Mouse (Mus musculus): ENCODE measurements around the gene B3galt1.

Gene B3galt1

DNA sequence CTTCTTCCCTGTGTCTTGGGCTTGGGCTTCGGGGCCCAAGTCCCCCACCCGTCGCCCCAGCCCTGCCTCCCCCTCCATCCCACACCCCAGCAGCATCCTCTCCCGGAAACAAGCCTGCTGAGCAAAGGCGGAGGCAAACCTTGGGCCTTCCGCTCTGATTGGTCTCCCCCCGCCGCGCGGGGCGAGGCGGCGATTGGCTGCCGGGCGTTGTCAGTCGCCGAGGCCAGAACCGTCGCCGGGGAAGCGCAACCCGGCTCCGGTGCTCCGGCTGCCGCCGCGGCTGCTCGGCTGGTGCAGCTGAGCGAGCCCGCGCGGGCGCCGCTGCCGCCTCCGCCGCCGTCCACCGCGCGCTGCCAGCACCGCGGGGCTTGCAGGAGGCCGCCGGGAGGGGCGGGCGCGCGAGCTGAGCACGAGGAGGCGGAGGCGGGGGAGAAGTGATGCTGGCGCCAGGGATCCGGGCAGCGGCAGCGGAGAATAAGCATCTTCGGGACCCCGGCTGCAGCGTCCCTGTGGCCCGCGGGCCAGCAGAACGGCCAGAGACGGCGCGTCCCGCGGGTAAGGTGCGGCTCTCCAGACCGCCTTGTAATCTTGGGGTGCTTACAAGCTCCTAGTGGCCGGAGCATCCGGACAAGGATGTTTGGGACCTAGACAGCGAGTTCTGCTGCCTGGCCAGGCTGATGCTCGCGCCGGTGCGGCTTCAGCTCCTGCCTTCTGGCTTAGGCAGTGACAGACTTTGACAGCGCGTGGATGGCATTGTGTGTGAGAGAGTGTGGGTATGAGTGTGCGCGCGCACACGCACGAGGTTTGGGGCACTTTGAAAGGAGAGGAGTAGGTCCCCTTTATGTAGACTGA, at the start of gene B3galt1:
Gene B3galt1, plus strand, starts transcription at position 392 of the 852 bp plus-strand sequence.
- peak; percentile 94 for DNase-seq (ENCODE audit: low spot score)

DNA sequence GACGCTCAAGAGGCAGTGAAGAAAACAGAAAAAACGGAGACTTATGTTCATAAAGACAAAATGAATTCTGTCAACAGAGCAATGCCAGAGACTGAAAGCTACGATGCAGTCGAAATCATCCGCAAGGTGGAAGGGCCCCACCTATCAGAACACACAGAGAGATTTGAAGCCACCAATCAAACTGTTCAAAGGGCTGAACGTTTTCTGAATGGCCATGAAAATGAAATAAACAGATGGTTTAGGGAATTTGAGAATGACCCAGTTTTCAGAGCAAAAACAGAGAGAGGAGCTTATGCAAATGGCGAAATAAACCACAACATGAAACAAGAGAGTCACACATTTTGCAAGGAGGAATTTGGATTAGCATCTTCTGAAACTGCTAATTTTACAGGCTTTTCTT, 49.3 kb upstream of the B3galt1 start:
- no peak for DNase-seq (ENCODE audit: low spot score)

DNA sequence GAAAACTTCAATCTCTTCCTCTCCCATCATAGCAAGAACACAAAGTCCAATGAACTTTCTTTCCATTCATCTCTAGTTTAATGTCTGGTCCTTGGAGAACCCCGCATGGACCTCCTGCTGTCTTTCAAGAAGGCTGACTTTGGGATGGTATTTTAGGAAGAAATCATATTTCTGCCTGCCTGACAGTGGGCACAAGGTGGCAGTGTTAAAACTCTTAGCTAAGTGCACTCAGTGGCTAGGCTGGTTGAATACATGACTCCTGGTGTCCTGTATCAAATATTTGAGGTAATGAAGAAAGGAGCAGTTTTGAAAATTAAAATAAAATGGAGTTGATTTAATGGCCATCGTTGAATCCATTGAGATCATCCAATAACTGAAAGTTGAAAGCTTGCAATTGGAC, 30.3 kb upstream of the B3galt1 start:
- no peak for DNase-seq (ENCODE audit: low spot score)

DNA sequence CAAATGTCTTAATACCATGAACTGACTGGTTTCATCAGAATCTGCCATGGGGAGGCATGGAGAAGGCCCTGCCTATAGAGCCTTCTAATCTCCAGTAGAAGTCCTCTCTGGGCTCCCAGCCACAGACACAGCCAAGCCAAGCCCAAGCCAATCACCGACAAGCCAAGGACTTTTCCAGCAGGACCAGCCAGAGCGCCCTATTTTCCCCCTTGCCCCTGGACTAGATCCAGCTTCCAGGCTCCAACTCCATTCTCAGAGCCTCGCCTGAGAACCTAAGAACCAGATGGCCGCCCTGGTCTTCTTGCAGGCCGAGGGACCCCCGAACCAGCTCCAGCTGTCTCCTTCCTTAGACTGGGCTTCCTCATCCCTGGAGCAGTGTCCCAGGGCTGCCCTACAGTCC, 26.2 kb upstream of the B3galt1 start:
- no peak for DNase-seq (ENCODE audit: low spot score)

DNA sequence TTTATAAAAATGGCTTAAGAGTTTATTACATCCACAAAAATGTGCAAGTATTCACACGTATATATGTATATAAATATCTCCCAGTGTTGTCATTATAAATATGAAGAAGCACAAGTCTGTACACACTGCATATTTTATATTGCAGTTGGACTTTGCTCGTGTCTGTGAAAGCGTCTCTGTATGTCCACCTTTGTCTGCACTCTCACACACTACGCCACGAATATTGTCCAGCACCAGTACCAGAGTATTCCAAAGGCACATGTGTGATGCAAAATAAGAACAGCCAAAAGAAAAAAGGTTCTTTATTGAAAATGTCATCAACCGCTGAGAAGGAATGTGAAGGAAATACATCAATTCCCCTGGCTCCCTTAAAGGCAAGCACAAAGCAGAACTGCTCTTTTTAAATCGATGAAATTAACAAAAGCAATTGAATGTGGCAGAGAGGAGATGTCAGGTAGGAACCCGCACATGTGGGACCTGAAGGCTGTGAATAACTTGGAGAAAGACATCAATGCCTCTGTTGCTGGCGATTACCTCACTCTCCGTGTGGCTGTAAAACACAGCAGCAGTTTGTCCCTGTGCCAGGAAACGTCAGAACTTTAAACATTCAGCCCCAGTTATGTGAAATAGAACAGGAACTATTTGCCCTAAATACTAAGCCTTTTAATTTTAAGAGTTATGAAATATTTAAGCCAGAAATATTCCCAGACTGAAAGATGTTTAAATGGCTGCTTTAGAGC, 23.5 kb upstream of the B3galt1 start:
- peak; percentile 38 for DNase-seq (ENCODE audit: low spot score)

DNA sequence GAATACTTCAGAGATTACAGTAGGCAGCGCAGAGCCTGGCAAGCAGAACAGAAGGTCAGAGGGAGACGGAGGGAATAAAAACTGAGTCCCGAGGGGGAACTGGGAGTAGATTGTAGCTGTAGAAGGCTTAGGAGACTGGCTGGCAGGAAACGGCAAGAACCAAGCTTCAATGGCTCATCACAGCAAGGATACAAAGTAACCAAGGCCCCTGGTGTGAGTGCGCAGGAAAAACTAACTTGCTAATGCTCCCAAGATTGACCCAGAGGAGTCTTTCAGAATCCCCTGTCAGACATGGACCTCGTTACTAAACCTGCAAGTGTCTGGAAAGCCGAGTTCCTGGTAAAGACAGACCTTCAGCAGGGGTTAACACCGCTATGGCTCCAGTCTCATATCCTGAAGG, 21.2 kb upstream of the B3galt1 start:
- DNase-seq (ENCODE audit: low spot score), result no peak

DNA sequence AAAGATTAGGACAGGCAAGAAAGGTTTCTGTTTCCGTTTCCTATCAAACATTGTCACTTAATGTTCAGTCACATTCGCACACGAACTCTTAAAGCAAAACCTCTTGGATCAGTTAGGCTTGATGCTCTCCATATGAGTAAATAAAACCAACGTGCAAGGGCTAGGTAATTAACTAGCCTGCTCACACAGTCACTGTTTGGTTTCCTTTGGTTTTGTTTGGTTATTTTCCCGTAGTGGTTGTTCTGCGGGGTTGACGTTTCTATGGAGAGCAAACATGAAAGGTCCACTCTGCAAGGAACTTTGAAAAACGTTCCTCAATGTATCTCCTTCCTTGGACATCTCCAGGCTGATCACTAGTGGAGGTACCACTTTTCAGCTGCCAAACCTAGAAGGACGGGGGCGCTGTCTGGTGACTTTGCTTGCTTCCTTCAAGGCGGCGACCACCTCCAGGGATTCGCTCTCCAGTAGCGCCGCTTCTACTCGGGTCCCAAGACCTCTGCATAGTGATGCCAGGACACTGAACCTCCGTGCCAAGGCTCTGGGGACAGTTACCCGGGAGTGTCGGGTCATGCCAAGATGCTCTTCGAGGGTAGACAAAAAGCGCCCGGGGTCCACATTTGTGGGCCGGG, 706 bp upstream of the B3galt1 start:
- DNase-seq (ENCODE audit: low spot score), result peak; percentile 74

DNA sequence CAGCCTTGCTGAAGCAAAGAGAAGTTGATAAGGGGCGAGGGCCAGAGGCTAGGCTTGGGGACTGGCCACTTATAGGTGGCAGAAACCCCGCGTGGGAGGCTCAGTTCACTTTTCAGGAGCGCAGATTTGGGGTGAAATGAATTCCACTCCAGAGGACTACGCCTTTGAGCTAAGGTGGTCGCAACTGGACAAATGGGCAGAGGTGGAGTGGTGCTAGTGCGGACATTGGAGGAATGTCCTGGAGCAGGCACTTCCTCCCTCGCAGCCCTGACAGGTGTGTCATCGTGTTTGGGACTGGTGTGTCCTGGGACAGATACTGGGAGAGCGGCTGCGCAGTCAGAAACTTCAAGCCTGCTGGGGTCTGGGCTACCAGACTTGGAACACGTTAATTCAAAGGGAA, 895 bp downstream of the B3galt1 start:
- peak; percentile 24 for DNase-seq (ENCODE audit: low spot score)

DNA sequence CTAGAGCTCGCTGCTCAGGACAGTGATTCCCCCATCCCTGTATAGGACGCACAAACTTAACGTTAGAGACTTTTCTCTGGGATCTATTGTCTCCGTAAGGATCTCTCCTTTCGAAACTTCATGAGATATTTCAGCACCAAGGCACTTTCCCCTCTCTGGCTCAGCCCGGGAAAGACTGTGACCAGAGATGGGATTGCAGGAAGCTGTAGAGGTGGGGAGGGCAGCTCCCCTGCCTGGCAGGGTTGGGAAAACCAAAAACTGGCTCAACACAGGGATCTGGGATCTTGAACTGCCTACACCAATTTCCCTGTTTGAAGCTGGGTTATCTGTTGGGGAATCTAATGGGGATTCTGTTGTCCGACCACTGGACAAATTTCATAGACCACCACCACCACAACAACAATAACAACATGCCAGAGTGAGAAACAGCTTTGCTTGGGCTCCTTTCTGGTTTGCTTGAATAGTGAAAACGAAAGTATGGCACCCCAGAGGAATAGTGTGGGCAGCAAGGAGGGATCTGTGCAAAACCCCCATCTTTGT, 1.5 kb downstream of the B3galt1 start:
- peak; percentile 51 for DNase-seq (ENCODE audit: low spot score)

DNA sequence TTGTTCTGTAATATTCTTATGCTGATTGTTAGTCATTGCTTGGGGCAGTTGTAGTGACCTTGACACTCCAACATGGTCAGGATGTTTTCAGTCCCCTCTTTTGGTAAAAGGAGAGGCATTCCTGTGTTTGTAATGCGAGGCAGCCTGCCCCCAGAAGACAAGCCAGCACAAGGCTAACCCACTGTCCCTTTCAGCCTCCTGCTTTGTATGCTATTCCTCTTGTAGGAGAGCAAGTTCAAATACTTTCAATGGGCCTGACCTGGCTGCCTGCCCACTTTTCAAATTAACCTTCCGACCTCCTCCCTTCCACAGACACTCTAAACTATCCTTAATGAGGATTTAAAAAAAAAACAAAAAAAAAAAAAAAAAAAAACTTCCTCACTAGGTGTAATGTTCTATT, 11.0 kb downstream of the B3galt1 start:
- no peak for DNase-seq (ENCODE audit: low spot score)

DNA sequence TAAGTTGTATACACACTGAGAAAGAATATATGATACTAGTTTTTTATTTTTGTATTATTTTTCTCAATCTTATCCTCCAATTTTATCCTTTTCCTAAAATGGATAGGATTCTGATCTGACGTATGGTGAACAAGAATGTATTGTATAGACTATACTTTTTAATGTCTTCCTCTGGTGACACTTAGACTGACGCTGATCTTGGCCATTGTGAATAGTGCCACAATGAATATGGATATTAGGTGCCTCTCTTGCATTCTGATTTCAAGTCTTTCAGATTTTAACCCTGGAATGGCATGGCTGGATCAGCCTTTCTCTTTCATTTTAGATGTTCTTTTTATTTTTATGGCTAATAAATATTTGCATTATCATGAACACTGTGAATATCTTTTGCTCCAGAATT, 17.4 kb downstream of the B3galt1 start:
- DNase-seq (ENCODE audit: low spot score), result no peak

DNA sequence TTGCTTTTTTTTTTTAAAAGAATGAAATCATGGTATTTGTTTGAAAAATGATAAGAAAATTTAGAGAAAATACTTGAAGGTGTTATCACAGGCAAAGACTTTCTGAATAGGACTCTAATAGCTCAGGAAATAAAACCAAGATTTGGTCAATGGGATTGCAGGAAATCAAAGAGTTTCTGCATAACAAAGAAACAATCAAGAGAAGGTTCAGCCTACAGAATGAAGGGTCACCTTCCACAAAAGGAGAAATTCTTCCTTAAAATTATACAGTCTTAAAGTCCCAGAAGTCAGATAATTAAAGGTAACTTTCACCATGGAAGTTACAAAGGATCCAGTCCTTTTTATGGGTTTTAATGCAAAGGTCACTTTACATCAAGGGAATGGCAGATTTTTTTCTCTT, 24.7 kb downstream of the B3galt1 start:
- no peak for DNase-seq (ENCODE audit: low spot score)

DNA sequence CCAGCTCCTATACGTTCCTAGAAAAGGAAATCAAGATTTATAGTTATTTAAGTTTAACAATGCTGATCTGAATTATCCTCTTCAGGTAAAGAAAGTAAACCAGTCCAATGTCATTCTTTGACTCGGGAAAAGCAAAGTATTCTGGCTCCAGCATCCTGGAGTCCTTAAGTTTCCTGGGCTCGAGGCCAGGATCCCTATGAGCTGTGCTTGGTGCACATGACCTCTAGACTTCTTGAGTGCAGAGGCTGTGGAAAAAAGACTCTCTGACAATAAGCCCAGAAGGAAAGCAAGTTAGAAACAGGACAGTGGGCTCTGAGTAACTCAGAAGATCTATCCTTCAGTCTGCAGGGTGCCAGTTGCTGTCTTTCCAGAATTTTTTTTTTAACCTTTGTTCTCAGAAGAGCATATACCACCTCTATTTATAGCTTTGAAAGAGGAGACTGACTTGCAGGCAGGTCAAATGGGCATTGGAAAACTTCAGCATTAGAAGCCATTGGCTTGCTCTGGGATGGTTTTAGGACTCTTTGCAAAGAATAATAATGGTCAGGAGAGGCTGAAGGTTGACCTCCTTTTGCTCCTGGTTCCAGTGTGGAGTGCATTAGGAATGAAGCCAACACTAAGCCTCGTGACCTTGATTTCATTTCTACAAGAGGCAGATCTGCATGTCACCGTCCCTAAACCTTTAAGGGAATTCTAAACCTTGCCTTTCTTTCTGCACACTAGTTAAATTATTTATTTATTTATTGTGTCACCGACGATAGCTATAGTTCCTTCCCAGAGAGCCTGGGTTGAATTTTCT, 26.4 kb downstream of the B3galt1 start:
- no peak for DNase-seq (ENCODE audit: low spot score)

DNA sequence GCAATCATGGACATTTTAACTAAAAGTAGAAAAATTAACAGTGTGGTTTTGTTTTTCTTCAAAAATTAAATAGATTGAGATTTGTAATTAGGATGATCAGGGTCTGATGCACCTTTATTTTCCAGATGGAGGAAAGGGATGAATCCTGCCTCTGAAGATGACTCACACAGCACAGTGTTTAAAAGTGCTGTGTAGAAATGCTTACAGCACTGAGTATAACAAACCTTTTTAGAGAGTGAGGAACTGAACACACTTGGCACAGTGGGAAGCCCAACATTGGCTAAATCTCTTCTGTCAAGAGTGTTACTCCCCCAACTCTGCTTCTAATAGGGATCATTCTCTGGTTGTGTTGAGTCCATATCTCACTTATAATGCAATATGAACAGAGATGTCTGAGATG, 57.2 kb downstream of the B3galt1 start:
- DNase-seq (ENCODE audit: low spot score), result no peak

DNA sequence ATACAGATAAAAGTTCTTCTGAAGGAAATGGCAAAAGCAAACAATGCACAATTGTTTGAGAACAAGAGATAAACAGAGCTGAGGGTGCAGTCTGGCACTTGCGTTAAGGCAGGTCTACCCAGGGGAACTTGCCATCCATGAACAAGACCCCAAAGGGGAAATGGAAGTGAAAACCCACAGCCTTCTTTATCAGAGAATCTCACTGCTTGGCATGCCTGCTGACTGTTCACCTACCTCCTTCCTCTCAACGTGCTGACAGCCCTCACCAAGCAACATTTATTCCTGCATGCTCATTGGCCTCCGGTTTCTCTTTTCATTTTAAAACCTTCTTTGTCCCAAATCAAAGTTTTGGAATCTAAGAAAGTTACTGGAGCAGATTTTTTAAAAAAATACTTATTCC, 62.0 kb downstream of the B3galt1 start:
- DNase-seq (ENCODE audit: low spot score), result peak; percentile 45

DNA sequence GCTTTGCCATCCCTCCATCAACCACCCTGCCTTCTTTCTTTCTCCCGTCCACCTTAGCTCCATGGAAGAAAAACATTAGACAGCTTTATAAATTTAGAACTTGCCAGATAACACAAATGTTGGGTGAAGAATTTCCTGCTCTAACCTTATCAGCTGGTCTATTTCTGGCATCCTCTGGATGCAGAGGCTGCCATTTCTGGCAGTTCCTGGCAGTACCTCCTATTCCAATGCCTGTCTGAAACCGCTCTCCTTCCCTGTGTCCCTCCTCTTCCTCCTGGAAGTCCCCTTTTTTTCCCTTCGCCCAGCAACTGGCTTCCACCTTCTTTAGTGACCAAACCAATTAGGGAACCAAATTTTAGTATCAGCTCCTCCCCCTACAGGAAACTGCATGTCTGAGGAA, 62.6 kb downstream of the B3galt1 start:
- DNase-seq (ENCODE audit: low spot score), result no peak

DNA sequence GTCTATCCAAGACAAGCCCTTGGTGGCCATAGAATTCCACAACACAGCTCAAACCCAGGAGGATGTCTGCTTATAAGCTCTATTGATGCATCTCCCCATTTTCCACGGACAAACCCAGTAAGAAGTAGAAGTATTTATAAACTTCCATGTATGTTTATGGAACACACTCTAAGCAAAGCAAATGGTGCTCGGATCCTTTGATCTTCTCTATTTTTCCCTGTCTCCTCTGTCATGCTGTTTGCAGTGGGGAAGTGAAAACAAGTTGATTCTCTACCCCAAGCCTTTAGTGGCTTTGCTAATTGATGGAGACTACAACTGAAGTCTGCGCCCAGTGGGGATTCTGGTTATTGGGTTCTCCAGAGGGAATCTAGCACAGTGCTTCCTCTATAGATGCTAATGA, 89.2 kb downstream of the B3galt1 start:
- DNase-seq (ENCODE audit: low spot score), result no peak

DNA sequence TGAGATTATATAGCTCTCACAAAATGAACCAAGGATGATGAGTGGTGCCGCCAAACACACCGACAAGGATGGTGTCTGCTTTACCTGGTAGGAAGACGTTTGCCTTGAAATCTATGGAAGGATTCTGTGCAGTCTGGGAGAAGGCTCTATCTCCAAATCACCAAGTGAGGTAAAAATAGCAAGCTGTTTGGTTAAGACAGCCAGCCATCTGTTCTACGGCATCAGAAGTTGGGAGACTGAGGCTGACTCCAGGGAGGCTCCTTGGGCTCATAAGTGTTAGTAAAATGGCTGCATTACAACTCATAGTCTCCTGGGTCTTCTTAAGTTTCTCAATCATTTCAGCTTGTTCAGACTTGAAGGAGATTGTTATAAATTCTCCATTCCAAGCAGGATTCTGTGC, 91.7 kb downstream of the B3galt1 start:
- DNase-seq (ENCODE audit: low spot score), result no peak

DNA sequence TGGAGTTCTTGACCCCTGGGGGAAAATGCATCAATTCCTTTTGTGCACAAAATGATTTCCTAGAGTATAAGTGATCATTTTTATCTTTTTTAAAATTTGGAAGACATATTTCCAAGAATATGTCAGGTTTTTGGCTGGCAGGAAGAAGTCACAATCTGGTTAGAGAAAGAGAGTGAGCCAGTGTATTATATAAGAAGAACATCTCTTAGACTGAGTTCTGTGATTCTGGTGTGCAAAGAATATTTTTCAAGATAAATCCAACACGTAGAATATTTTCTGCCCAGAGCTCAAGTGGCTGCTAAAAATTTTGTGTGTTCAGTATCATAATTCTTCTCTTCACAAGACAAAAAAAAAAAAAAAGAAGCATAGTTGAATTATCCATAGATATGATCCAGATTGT, 92.4 kb downstream of the B3galt1 start:
- DNase-seq (ENCODE audit: low spot score), result no peak

DNA sequence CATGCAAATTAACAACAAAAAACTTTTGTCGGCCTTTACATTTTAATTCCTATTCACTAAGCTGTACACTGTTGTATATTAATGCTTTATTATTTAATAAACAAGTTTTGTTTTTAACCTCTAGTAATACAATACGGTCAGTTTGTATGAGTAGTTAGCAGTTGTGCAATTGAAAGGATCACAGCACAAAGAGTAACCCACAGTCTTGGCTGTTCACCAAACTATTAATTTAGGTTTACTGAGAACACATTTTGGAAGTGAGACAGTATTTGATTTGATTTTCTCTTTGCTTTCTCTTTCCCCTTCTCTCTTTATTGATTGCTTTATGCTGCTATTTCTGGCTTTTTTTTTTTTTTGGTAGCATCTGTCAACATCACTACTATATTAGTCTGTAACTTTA, 106.0 kb downstream of the B3galt1 start:
- DNase-seq (ENCODE audit: low spot score), result no peak

DNA sequence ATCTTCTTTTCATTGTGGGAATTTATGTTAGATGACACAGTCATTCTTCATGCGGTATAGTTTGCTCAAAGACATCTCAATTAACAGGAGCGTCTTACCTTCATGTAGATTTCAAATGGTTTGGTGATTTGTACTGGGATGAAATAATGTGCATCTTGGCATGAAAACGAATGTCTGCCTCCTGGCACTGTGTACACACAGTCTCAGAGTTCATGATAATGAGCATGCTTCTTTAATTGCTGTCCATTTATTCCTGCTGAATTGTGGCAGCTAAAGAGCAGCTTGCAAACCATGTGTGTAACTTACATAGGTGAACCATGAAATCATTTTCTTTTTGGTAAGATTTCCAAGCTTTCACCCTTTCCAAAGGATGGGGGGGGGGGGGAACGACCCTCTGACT, 112.0 kb downstream of the B3galt1 start:
- DNase-seq (ENCODE audit: low spot score), result no peak

DNA sequence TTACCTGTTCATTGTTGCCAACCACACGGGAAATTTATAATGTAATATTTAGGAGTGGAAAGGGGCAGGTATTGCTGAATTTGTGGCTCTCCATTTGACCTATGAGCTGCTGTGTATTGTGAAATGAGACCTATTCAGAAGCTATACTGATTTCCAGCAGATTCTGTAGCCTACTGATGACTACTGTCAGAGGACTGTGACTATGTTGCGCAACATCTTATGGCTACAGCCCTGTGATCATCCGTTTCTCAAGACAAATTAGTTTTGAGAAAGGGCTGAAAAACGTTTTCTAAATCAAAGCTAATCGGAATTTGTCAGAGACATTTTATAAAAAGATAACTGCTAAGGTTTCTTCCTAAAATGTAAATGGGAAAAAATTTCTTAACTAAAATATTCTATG, 158.6 kb downstream of the B3galt1 start:
- no peak for DNase-seq (ENCODE audit: low spot score)
